Mouse (Mus musculus): ENCODE measurements at regions not wholly inside any gene's neighbourhood (a gene's known extent, or its start where the extent isn't known, plus 50 kb on each side); places are given as distances from the start of the nearest gene placed in this dataset.

DNA sequence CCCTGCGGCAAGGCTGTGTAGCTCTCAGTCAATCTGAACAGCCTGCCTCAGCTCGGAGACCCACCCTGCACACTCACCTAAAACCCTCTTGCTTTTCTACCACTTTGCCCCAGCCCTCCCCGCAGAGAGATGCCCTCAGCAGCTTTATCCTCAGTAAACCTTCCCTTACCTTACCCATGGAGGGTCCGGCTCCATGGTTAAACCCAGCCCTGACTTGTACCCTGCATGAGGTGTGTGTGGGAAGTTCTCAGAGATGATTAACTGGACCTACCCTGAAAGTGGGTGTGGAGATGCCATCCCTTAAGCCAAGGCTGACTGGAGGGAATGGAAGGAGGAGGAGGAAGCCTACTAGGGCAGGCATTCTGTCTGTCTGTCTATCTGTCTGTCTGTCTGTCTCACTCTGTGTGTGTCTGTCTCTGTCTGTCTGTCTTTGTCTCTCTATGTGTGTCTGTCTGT lies 362.9 kb downstream of the Ajap1 start:
- peaks cover 88% of the 10 kb centered on the region for H3K9me3 ChIP-seq (replicated peaks; ENCODE audit: low read length)
- dilution Hi-C loops (cut with MboI; ENCODE audit: extremely low pct_ligation_motif_present, extremely low pct_unique_long_range_greater_than_20kb, low sequenced_read_pairs) (no loop called here), in situ Hi-C loops (cut with MboI; ENCODE audit: low pct_ligation_motif_present, low pct_unique_long_range_greater_than_20kb, low sequenced_read_pairs) (no loop called here)

GRCm38 (mm10) chr4:153118824-153119646 lies 363.6 kb downstream of the Ajap1 start:
- no peaks in the 10 kb centered on the region for H3K4me1 ChIP-seq (ENCODE audit: control insufficient read depth in 1 of 2, insufficient read depth in 2 of 2)
- in situ Hi-C loops (cut with MboI; ENCODE audit: low pct_ligation_motif_present, low pct_unique_long_range_greater_than_20kb, low sequenced_read_pairs) (no loop called here), dilution Hi-C loops (cut with MboI; ENCODE audit: extremely low pct_ligation_motif_present, extremely low pct_unique_long_range_greater_than_20kb, low sequenced_read_pairs) (no loop called here)
- H3K4me2 ChIP-seq (ENCODE audit: insufficient read depth, low read depth, poor library complexity, severe bottlenecking), result no peak overlapping the region
- peaks cover 88% of the 10 kb centered on the region for H3K9me3 ChIP-seq (replicated peaks; ENCODE audit: low read length)
- H3K27ac ChIP-seq (ENCODE audit: insufficient read depth, low read depth), result no peak overlapping the region
- no peak overlapping the region for H3K9ac ChIP-seq (ENCODE audit: insufficient read depth, low read depth)
- no peaks in the 10 kb centered on the region for H3K27me3 ChIP-seq (replicated peaks)
- H3K79me2 ChIP-seq (replicated peaks; ENCODE audit: control insufficient read depth, extremely low read depth, insufficient read depth, poor library complexity, severe bottlenecking), result no peaks in the 10 kb centered on the region
- H3K36me3 ChIP-seq (replicated peaks in 1 of 2; ENCODE audit: control insufficient read depth in 1 of 2, insufficient read depth in 1 of 2, low read length in 1 of 2), result no peaks in the 10 kb centered on the region
- no peak for TF ChIP-seq E2F4 (IDR thresholded peaks at IDR 0.05; ENCODE audit: insufficient replicate concordance, low read depth, low read length)
- TF ChIP-seq POLR2AphosphoS2 (IDR thresholded peaks at IDR 0.05; ENCODE audit: low read depth, low read length), result no peak
- no peak for TF ChIP-seq MAZ (IDR thresholded peaks at IDR 0.05; ENCODE audit: low read depth, low read length)
- no peak for TF ChIP-seq JUND (conservative IDR thresholded peaks at IDR 0.05; ENCODE audit: low read depth, low read length)
- no peak for TF ChIP-seq RAD21 (IDR thresholded peaks at IDR 0.05; ENCODE audit: low read depth, low read length)
- TF ChIP-seq MEF2A (IDR thresholded peaks at IDR 0.05; ENCODE audit: borderline replicate concordance, low read depth, low read length), result no peak
- TF ChIP-seq KAT2A (IDR thresholded peaks at IDR 0.05; ENCODE audit: insufficient replicate concordance, low read length), result no peak
- no peak for TF ChIP-seq SIN3A (IDR thresholded peaks at IDR 0.05; ENCODE audit: low read length)
- TF ChIP-seq EP300 (IDR thresholded peaks at IDR 0.05; ENCODE audit: low read length), result no peak
- no peak for TF ChIP-seq MAX (IDR thresholded peaks at IDR 0.05; ENCODE audit: low read length)
- no peak for TF ChIP-seq TCF12 (IDR thresholded peaks at IDR 0.05; ENCODE audit: low read depth, low read length)
- no peak for TF ChIP-seq BHLHE40 (IDR thresholded peaks at IDR 0.05; ENCODE audit: low read depth, low read length)
- TF ChIP-seq POLR2A (IDR thresholded peaks at IDR 0.05; ENCODE audit: low read depth, low read length), result no peak
- TF ChIP-seq ZNF384 (IDR thresholded peaks at IDR 0.05; ENCODE audit: low read depth, low read length), result no peak
- no peak for TF ChIP-seq ZKSCAN1 (IDR thresholded peaks at IDR 0.05; ENCODE audit: borderline replicate concordance, low read depth, low read length)
- TF ChIP-seq NRF1 (IDR thresholded peaks at IDR 0.05; ENCODE audit: low read depth, low read length), result no peak
- TF ChIP-seq PAX5 (IDR thresholded peaks at IDR 0.05; ENCODE audit: low read length), result no peak
- TF ChIP-seq TBP (conservative IDR thresholded peaks at IDR 0.05; ENCODE audit: low read depth, low read length), result no peak
- no peak for DNase-seq (ENCODE audit: extremely low read depth)
- H3K4me3 ChIP-seq (replicated peaks in 1 of 3; ENCODE audit: low read depth in 2 of 3, low read length in 2 of 3, poor library complexity in 1 of 3), result no peak overlapping the region

More for the DNA sequence above, 362.9 kb downstream of the Ajap1 start:
- Histone ChIP-seq H3K4me2 (ENCODE audit: insufficient read depth, low read depth, poor library complexity, severe bottlenecking) (no peak overlapping the region), H3K27ac (ENCODE audit: insufficient read depth, low read depth) (no peak overlapping the region), H3K27me3 (replicated peaks) (no peaks in the 10 kb centered on the region), H3K9ac (ENCODE audit: insufficient read depth, low read depth) (no peak overlapping the region), H3K4me3 (replicated peaks in 1 of 3; ENCODE audit: low read depth in 2 of 3, low read length in 2 of 3, poor library complexity in 1 of 3) (no peak overlapping the region), H3K79me2 (replicated peaks; ENCODE audit: control insufficient read depth, extremely low read depth, insufficient read depth, poor library complexity, severe bottlenecking) (no peaks in the 10 kb centered on the region), H3K4me1 (ENCODE audit: control insufficient read depth in 1 of 2, insufficient read depth in 2 of 2) (no peaks in the 10 kb centered on the region), H3K36me3 (replicated peaks in 1 of 2; ENCODE audit: control insufficient read depth in 1 of 2, insufficient read depth in 1 of 2, low read length in 1 of 2) (no peaks in the 10 kb centered on the region)
- no peak for DNase-seq (ENCODE audit: extremely low read depth)
- TF ChIP-seq TBP (conservative IDR thresholded peaks at IDR 0.05; ENCODE audit: low read depth, low read length), result no peak
- no peak for TF ChIP-seq ZC3H11A (IDR thresholded peaks at IDR 0.05; ENCODE audit: low read depth, low read length)
- no peak for TF ChIP-seq E2F4 (IDR thresholded peaks at IDR 0.05; ENCODE audit: insufficient replicate concordance, low read depth, low read length)
